Mouse (Mus musculus) lung, adult 2 months (tissue): ENCODE results near the gene Plcl2.

ENCODE experiments used
- CTCF ChIP-seq: fragments of 200-500 bp; IDR thresholded peaks from 2 replicates; pipeline ENCODE4 v1.5.1; 2011; ENCODE audit warnings: mild to moderate bottlenecking, low read length, control low read depth; ENCODE audit not compliant: insufficient read depth
- POLR2A ChIP-seq: fragments of 200-500 bp; IDR thresholded peaks from 2 replicates; pipeline ENCODE4 v1.6.1; 2011; ENCODE audit warnings: low read depth, mild to moderate bottlenecking, control low read depth, low read length, borderline replicate concordance; ENCODE audit errors: extremely low read depth

- TF ChIP-seq CTCF (no peak), POLR2A (no peak)
These were observed 20.8 kb upstream of the Plcl2 start for GRCm38 (mm10) chr17:50488406-50488805.
